Mouse (Mus musculus) adrenal gland (tissue): ENCODE measurements around the gene Stac.

Source experiments
- intact Hi-C: fragments of 180-260 bp; cut with DNase I; formaldehyde crosslinking; loops from one replicate; pipeline ENCODE4 v1.15.1; 2025
- long read RNA-seq, 2 experiments: library from polyadenylated mRNA; unstranded; transcript quantifications; one replicate each; pipeline ENCODE4 v2.0.0; 2020; ENCODE audit warnings: borderline replicate concordance in 1 of 2; ENCODE audit not compliant: insufficient replicate concordance in 1 of 2

Stac gene
- long read RNA-seq, experiment 1, partial matches to known transcripts = 2 of 8 reads
- long read RNA-seq, experiment 1, other reads (novel, unspliced or antisense) = 1 of 8 reads
- long read RNA-seq, experiment 2, transcript Stac-201 (11 exons, 2,644 nt) = major isoform, 7 of 16 reads
- long read RNA-seq, experiment 2, partial matches to known transcripts = 3 of 16 reads
- long read RNA-seq, experiment 2, other reads (novel, unspliced or antisense) = 4 of 16 reads

GRCm38 (mm10) chr9:111689680-111690483 is at the start of gene Stac:
Stac (minus strand) TSS chr9:111690348.
- intact Hi-C loops = no loop called here

GRCm38 (mm10) chr9:111739431-111740245 is 49.5 kb upstream of the Stac start:
- intact Hi-C loops = no loop called here

- intact Hi-C loops = no loop called here
These were observed 48.9 kb upstream of the Stac start for GRCm38 (mm10) chr9:111739026-111739425.

- intact Hi-C loops = no loop called here
These were observed 47.6 kb upstream of the Stac start for GRCm38 (mm10) chr9:111737796-111738195.

GRCm38 (mm10) chr9:111735931-111736330 is 45.8 kb upstream of the Stac start:
- intact Hi-C loops = no loop called here

GRCm38 (mm10) chr9:111731939-111732670 is 42.0 kb upstream of the Stac start:
- intact Hi-C loops = no loop called here

- intact Hi-C loops = no loop called here
These were observed 34.9 kb upstream of the Stac start for GRCm38 (mm10) chr9:111724981-111725593.

- intact Hi-C loops = no loop called here
These were observed 24.3 kb upstream of the Stac start for GRCm38 (mm10) chr9:111714457-111714856.

GRCm38 (mm10) chr9:111700101-111700500 is 10.0 kb upstream of the Stac start:
- intact Hi-C loops = no loop called here

- intact Hi-C loops = no loop called here
These were observed 322 bp upstream of the Stac start for GRCm38 (mm10) chr9:111690484-111690855.

GRCm38 (mm10) chr9:111689146-111689545 is 1.0 kb downstream of the Stac start:
- intact Hi-C loops = no loop called here

- intact Hi-C loops = no loop called here
These were observed 6.0 kb downstream of the Stac start for GRCm38 (mm10) chr9:111684170-111684569.

- intact Hi-C loops = no loop called here
These were observed 10.6 kb downstream of the Stac start for GRCm38 (mm10) chr9:111679516-111679915.

GRCm38 (mm10) chr9:111669816-111670215 is 20.3 kb downstream of the Stac start:
- intact Hi-C loops = no loop called here

- intact Hi-C loops = no loop called here
These were observed 35.1 kb downstream of the Stac start for GRCm38 (mm10) chr9:111655066-111655465.

GRCm38 (mm10) chr9:111644228-111644627 is 45.9 kb downstream of the Stac start:
- intact Hi-C loops = no loop called here

- intact Hi-C loops = no loop called here
These were observed 46.8 kb downstream of the Stac start for GRCm38 (mm10) chr9:111643369-111643768.

- intact Hi-C loops = no loop called here
These were observed 52.5 kb downstream of the Stac start for GRCm38 (mm10) chr9:111637641-111638040.

GRCm38 (mm10) chr9:111632833-111633232 is 57.3 kb downstream of the Stac start:
- intact Hi-C loops = no loop called here

- intact Hi-C loops = no loop called here
These were observed 69.0 kb downstream of the Stac start for GRCm38 (mm10) chr9:111621191-111621590.

- intact Hi-C loops = no loop called here
These were observed 78.8 kb downstream of the Stac start for GRCm38 (mm10) chr9:111611341-111611740.
